Mouse (Mus musculus): Measurements from ENCODE around the gene Nkd1.

Nkd1 gene

DNA sequence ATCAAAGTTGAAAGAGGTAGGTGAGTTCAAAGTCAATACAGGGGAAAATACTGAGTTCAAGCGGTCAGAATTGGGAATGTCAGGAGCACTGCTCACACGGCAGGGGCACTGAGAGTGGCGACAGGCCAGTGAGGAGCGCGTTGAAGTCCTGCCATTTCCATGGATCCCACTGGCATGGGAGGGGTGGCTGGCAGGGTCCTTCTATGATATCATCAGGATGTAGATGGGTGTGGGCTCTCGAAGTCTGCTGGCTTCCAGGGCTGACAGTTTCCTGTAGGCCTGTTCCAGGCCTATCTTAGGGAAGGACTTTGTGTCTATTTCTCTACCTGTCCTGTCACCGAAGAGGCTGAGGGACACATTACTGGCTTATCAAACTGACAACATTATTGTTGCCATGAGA is 3.7 kb downstream of the Nkd1 start:
- no peak for TF ChIP-seq GATA4 (IDR thresholded peaks at IDR 0.05; ENCODE audit: insufficient replicate concordance, low read length)

DNA sequence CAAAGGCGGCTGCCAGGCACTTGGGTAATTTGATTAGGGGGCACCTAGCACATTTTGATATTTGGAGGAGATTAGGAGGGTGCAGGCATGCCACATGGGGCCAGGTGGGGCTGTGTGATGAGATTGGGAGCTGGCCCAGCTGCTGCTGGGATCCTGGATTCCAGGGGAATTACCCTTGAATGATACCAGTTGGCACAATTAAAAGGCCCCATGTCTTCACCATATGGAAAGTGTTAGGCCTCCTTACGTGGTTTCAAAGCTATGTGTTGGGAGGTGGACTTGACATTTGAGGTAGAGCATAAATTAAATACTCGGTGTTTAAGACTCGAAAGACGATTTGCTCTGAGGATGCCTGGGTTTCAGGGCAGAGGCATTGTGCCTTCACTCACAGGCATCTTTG is 5.1 kb downstream of the Nkd1 start:
- no peak for TF ChIP-seq GATA4 (IDR thresholded peaks at IDR 0.05; ENCODE audit: insufficient replicate concordance, low read length)

DNA sequence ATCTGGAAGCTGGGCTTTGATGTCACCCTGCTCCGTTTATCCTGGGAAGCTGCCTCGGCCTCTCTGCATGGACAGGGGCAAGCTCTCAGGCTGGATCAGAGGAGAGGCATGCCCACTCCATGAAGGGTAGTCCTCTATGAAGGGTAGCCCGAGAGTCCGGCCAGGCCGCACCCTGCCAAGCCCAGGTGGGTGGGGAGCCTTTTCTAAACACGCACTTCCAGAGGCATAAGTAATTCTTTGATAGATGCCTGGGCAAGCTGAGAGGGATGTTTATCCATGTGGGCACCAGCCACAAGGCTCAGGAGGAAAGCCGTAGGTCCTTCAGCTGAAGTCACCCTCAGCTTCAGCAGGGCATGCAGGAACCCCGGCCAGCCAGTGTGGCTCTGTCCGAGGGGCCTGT is 7.0 kb downstream of the Nkd1 start:
- no peak for TF ChIP-seq GATA4 (IDR thresholded peaks at IDR 0.05; ENCODE audit: insufficient replicate concordance, low read length)

DNA sequence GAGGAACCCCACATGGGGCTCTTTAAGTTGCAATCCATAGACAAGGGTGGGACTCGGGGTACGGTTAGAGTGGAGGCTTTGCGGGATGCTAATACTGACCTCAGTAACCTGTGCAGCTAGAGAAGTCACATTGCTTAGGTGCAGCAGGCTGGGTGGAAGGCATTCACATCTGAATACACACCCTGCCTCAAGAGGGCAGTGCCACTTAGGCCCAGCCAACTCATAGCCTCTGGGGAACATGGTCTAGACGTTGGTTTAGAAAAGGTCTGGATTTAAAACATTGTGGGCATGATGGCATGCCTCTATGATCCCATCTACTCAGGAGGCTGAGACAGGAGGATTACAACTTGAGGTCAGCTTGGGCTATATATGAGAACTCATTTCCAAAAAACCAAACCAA is 8.6 kb downstream of the Nkd1 start:
- TF ChIP-seq GATA4 (IDR thresholded peaks at IDR 0.05; ENCODE audit: insufficient replicate concordance, low read length): no peak

DNA sequence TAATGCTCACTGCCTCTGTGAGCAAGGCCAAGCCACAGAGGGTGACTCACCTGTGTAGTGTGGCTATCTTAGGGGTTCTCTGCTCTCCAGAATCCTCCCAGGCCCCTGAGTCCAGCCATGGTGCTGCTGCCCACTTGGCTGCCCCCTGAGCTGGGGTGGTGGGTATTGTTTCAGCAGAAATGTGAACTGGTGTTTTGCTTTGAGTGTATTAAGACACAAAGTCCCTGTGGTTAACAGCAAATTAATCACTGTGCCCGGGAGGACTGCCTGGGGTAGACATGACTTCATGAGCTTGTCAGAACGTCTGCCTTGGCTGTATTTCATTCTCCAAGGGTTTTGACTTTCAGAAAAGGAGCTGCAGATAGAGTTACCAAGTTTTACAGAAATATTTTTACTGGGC is 15.9 kb downstream of the Nkd1 start:
- TF ChIP-seq GATA4 (IDR thresholded peaks at IDR 0.05; ENCODE audit: insufficient replicate concordance, low read length): no peak

DNA sequence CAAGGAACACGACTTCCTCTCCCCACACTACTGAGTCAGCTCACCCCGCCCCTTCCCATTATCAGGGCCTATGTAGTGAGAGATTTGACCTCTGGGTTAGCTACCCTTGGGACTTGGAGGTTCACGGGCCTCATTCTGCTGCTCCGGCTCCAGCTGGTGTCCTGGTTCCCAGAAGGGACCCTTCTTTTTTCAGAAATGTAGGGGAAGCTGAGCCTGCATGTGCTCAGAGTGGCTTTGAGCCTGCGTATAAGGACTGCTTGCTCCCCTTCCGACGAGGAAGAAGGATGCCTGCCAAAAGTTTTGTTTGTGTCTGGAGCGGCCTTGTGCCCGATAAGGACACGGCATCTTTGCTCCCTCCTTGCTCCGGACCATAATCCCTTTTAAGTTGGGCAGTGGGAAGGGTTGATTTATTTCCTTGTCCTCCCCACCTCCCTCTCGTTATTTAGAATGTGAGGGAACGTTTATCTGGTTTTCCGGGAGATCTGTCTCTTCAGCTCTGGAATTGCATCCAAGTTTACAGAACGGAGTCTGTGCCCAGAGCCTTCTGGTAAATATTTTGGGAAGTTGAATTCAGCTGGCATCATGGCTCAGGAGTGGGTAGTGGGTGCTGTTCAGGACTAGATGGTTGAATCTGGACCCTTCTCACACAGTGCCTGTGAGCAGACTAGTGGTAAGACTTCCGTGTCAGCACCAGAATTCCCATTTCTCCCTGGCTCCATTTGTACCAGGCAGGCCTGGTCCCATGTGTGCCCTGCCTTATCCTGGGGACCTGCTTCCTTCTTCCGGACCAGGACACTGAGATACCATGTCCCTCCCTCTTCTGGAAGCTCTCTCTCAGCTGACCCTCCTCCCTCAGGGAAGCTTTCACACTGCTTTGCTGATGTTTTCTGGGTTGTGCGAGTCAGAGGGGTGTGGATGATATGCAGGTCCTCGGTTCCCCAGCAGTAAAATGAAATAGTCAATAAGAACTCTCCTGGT is 17.1 kb downstream of the Nkd1 start:
- TF ChIP-seq GATA4 (IDR thresholded peaks at IDR 0.05; ENCODE audit: insufficient replicate concordance, low read length): peak; percentile 80

DNA sequence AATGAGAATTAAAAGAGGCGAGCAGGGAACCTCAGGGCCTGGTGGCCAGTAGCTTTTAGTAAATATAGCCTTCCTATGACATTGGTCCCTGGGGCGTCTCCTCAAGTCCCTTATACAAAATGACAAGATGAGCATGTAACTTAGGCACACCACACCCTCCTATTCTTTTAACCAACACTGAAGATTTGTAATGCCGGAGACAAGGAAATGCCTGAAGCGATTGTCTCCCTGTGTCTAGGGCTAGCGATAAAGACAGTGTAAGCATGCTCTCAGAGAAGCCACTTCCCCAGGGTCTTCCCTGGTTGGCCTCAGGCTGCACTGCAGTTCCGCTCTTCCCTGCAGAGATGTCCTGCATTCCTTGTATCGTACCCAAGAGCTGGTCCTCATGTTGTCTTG is 17.8 kb downstream of the Nkd1 start:
- TF ChIP-seq GATA4 (IDR thresholded peaks at IDR 0.05; ENCODE audit: insufficient replicate concordance, low read length): peak; percentile 45; the same call in 1 of the 2 replicates

DNA sequence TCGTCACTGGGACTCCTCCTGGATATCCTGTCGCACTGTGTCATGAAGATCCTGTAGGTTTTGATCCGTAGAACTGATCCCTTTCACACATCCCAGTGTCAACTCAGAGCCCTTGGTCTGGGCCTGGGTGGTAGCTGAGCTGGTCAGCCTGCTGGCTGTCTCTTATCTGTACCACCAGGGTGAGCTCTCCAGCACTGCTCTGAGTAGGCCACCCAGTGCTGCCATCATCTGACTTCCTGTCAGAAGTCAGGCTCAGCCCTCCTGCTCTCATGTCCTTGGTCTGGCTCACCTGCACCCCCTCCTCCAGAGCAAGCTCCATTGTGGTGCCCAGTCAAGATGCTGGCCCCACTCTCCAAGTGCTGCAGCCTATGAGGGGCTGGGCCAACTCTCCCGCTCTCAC is 18.8 kb downstream of the Nkd1 start:
- TF ChIP-seq GATA4 (IDR thresholded peaks at IDR 0.05; ENCODE audit: insufficient replicate concordance, low read length): no peak

DNA sequence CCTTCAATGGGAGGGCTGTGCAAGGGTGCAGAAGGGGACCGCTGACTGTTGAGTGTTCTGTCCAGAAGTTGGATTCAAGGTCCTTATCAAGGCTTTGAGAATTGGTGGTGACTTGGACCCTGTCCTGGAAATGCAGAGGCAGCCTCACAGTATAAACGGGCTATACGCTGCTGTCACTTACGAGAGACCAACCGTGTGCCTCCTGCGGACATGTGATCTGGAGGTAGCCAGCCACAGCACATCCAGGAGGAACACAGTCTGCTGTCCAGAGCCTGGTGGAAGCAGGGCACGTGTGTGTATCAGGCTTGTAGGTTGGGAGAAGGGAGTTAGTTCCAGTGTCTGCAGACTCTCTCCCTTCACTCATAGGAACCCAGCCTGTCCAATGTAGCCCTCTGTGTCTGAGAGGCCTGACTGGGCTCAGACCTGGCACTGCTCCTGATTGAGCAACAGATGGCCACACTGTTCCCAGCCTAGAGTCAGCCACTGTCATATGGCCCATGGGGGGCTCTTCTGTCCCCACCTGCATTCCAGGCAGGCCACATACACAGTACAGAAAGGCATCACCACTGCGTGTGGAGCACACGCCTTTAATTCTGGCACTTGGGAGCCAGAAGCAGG is 21.6 kb downstream of the Nkd1 start:
- no peak for TF ChIP-seq GATA4 (IDR thresholded peaks at IDR 0.05; ENCODE audit: insufficient replicate concordance, low read length)

DNA sequence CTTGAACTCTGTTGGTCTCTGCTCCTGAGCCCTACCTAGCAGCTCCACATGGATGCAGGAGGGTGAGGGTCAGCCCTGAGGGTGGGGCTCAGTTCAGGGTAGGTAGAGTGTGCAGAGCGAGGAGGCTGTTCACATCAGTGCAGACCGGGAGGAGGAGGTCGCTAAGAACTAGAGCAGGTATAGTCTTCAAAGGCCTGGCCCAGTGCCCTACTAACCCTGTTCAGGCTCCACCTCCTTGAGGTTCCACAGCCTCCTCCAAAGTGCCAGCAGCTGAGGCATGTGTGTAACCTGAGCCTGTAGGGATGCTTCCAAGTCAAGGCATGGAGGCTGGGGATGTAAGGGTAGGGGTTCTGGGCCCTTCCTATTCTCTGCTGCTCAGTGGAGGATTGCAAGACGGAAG is 23.5 kb downstream of the Nkd1 start:
- TF ChIP-seq GATA4 (IDR thresholded peaks at IDR 0.05; ENCODE audit: insufficient replicate concordance, low read length): no peak

DNA sequence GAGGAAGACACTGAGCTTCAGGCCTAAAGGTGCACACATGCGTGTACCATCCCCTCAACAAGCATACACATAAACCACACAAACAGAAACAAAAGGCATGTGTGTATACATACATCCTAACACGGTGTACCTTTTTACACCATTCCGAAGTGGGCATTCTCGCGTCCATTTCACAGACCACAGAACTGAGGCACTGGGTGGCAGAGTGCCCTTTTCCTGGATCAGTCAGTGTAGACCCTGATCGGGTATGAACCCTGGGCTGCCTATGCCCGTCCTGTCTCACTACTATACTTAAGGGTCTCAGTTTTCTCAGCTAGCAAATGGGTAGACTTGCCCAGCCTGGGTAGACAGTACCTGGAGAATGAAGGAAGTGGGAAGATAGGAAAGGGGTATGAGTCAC is 24.3 kb downstream of the Nkd1 start:
- no peak for TF ChIP-seq GATA4 (IDR thresholded peaks at IDR 0.05; ENCODE audit: insufficient replicate concordance, low read length)

DNA sequence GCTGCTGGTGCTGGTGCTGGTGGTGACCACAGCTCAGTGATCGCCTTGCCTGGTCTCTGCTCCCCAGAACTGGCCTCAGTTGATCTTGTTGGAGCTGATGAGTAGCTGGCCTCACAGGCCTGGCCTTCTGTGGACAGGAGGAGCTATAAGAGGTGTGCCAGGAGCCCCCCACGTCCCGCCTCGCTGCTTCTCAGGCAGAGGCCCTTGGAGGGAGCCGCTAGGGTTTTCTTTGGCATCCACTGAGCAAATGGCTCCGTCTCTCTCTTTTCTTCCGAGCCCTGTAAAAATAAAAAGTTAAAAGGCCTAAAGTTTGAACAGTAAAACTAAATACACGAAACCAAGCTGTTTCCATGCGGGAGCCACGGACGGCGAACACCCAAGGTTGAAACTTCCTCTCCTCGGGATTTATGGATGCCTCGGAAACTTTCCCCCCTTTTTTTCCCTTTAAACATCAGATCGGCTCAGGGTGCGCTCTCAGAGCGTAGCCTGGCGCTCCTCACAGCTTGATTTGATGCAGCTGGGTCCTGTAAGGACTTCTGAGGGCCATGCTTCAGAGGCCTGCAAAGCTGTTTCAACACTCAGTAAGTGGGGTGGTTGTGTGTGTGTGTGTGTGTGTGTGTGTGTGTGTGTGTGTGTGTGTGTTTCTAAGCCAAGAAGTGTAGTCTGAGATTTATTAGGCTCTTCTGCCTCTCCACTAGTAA is 25.0 kb downstream of the Nkd1 start:
- no peak for TF ChIP-seq GATA4 (IDR thresholded peaks at IDR 0.05; ENCODE audit: insufficient replicate concordance, low read length)

DNA sequence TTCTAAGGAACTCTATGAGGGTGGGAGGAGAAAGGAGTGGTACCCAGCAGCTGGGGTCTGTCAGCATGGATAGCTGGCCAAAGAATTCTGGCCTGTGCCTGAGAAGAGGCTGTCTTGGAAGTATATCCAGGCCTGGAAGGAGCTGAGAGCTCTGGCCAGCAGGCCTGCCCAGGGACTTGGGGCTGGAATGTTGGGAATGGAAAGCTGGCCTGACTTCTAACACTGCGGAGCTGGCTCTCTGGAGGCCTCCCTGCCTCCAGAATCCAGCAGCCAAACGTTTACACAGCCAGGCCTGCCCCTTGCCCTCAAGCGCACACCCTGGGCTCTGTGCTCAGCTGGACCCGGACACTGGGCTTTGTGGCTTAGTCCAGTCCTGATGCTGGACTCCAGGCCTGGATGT is 34.5 kb downstream of the Nkd1 start:
- no peak for TF ChIP-seq GATA4 (IDR thresholded peaks at IDR 0.05; ENCODE audit: insufficient replicate concordance, low read length)

DNA sequence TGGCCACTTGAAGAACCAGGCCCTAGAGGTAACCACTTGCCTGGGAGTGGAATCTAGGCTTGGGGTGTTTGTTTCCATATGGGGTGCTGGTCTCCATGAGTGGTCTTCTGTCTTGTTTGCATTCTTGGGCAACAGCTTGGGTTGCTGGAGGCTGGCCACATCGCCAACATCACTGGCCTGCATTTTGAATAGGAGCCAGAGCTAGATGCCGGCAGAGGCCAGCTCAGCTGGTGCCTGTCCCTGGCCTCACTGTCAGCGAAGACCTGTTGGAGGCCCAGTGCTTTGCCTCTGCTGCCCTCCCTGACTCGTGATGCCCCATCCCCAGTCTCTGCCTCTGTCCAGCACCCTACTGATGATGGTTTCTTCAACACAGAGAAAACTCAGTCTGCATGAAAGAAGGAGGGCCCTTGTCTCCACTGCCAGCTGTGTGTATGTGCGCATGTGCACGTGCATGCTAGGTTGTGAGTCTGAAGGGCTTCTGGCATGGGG is 38.9 kb downstream of the Nkd1 start:
- no peak for TF ChIP-seq GATA4 (IDR thresholded peaks at IDR 0.05; ENCODE audit: insufficient replicate concordance, low read length)

DNA sequence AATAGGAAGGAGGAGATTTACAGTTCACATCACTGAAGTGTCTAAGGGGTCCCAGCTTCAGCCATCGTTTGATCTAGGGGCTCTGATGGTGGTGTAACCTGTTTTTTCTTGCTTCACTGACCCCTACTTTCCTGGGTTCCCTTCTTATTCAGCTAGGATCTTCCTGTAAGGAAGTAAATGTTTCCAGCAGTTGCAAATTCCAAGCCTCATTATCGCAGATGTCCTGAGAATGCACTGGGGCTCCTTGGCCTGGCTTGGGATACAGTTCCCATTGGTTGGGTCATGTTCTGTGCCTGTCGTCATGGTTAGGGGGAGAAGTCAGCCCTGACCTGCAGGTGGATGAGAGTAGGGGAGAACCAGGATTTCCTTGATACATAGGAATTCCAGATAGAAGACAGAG is 40.2 kb downstream of the Nkd1 start:
- TF ChIP-seq GATA4 (IDR thresholded peaks at IDR 0.05; ENCODE audit: insufficient replicate concordance, low read length): peak; percentile 60; the same call in 1 of the 2 replicates

All from liver, adult (tissue).